Mouse (Mus musculus) left cerebral cortex, adult 2 months (tissue): ENCODE results near the gene Naa10. TPM values are rescaled to one million over a fixed set of nuclear protein-coding genes. Genes with fewer than 3 reads are reported as not detected.

Experiments used
- DNase-seq, 2 experiments: peaks; one replicate each; pipeline ENCODE4 v3.0.0; 2021 to 2022; ENCODE audit warnings: low spot score in 2 of 2, mixed read lengths in 1 of 2; ENCODE audit errors: extremely low spot score in 1 of 2
- H3K27ac ChIP-seq: fragments of 200-600 bp; 2 replicates; pipeline ENCODE4 v1.8.1; 2022
- H3K4me3 ChIP-seq: fragments of 200-600 bp; 2 replicates; pipeline ENCODE4 v1.8.1; 2022
- CTCF ChIP-seq: fragments of 200-600 bp; IDR thresholded peaks from 2 replicates; pipeline ENCODE4 v1.8.1; 2022; ENCODE audit warnings: antibody characterized with exemption, mild to moderate bottlenecking, moderate library complexity
- intact Hi-C: fragments of 180-260 bp; cut with DNase I; formaldehyde crosslinking; loops from one replicate; pipeline ENCODE4 v1.15.1; 2025
- total RNA-seq, 2 experiments: library from RNA; stranded (reverse); gene quantifications; 2 replicates each; pipeline ENCODE4 v1.2.3; 2021

The Naa10 gene
- total RNA-seq, 2 experiments from 2014 or later: 56.8 to 61.2 TPM

DNA sequence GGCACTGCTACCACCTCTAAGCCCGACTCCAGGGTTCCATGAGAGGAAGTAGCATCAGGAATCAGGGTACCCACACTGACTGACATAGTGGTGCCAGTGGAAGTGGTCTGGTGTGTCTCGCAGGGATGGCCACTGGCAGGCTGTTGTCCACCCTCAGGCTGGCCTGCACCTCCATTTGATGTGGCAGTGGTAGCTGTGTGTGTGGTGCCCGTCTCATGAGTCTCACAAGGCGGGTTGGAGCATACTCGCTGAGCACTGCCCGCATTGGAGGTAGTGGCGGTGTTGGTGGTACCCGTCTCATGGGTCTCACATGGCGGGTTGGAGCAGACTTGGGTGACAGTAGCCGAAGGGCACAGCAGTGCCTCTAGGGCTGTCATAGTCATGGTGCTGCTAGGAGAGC, 27.6 kb upstream of the Naa10 start:
- DNase-seq: no peak
- Histone ChIP-seq H3K27ac (no peak overlapping the region), H3K4me3 (no peak overlapping the region)
- TF ChIP-seq CTCF: no peak
- intact Hi-C loops: loop anchor here (5.0 kb wide), 1 partner anchor 897 kb away; no protein-coding TSS in a partner anchor

DNA sequence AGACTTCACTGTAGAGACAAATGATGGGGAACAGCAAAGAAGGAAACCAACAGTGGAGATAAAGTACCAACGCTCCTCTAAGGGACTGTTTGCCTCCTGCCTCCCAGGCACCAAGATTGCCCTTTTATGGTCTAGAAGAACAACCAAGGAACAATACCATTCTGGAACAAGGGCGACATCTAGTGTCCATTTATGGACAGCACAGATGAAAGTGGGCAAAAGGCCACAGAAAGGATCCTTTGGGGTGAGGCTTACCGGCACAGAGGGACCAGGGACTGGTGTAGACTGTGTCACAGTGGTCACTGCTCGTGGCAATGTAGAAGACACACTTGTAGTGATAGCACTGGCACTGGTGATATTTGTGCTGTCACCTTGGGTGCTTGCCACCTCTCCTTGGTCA, 26.9 kb upstream of the Naa10 start:
- no peak overlapping the region for H3K4me3 ChIP-seq
- DNase-seq: peak; percentile 20 to 37
- intact Hi-C loops: loop anchor here (5.0 kb wide), 1 partner anchor 896 kb away; no protein-coding TSS in a partner anchor
- no peak overlapping the region for H3K27ac ChIP-seq
- TF ChIP-seq CTCF: peak; percentile 75

DNA sequence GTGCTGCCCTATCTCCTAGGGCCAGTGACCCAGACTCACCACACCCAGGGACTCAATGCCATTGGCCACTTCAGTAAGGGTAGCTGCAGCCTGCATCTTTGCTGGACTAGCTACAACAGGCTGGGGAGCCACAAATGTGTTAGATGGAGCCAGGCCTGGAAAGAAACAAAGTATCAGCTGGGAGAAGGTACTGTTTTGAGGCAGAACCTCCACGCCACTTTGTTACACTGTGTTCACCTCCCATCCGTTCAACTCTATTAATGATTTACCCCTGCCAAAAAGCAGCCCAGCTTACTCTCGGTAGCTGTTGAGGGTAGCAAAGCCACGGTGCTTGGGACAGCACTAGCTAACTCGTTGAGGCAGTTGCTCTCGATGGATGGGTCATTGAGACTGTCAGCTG, 25.2 kb upstream of the Naa10 start:
- intact Hi-C loops: loop anchor here (5.0 kb wide), 1 partner anchor 895 kb away; no protein-coding TSS in a partner anchor

DNA sequence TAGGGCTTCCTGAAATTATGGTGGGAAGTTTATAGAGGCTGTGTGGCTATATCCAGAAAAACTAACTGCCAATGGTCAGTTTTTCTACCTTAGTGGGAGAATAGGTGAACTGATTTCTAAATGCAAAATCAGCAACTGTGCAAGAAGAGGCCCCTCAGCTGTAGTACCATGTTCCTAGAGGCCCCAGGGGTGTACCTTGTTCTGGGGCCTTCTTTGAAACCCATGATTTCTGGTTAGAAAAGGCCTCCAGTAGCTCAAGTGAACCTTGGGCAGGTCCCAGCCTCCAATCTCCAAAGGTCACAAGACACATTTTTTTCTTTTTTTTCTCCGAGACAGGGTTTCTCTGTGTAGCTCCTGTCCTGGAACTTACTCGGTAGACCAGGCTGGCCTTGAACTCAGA, 20.6 kb upstream of the Naa10 start:
- Histone ChIP-seq H3K4me3 (no peak overlapping the region), H3K27ac (no peak overlapping the region)
- intact Hi-C loops: no loop called here
- TF ChIP-seq CTCF: no peak
- DNase-seq: no peak

More for the DNA sequence above, 25.2 kb upstream of the Naa10 start:
- Histone ChIP-seq H3K4me3 (no peak overlapping the region), H3K27ac (no peak overlapping the region)
- no peak for TF ChIP-seq CTCF
- DNase-seq: no peak

DNA sequence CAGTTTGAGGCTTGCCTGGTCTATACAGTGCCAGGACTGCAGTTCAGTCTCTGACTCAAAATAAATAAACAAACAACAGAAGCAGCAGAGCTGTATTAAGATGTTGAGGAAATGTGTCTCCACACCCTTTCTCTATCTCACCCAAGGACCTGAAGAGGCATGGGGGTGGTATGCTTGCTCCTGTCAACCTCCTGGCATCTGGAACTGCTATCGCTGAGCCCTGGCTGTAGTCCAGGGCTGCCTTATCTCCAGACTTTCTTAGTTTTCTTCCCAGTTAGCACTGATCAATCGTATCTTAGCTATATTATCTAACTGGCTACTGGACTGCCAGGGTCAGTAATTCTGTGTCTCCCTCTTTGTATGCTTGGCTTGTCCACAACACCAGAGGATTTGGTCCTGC, 20.1 kb upstream of the Naa10 start:
- no peak for TF ChIP-seq CTCF
- intact Hi-C loops: no loop called here
- no peak overlapping the region for H3K4me3 ChIP-seq
- no peak overlapping the region for H3K27ac ChIP-seq
- DNase-seq: no peak

DNA sequence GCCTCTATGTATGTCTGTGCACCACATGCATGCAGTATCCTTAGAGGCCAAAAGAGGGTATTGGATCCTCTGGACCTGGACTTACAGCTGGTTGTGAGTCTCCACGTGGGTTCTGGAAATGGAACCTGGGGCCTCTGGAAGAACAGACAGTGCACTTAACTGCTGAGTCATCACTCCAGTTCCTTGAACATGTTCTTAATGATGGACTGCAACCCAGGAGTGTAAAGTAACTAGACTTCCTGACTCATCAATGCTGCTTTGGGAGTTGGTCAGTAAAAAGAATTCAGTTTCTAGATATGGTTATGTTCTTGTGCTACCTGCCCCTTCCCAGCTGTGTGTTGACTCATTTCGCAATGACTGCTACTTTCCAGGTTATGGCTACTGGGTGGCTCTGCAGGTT, 10.1 kb upstream of the Naa10 start:
- intact Hi-C loops: loop anchor here (10.0 kb wide), 1 partner anchor 217 kb away; the partner anchor contains the start of genes Abcd1 and Bcap31
- Histone ChIP-seq H3K4me3 (no peak overlapping the region), H3K27ac (no peak overlapping the region)
- no peak for TF ChIP-seq CTCF
- DNase-seq: no peak

DNA sequence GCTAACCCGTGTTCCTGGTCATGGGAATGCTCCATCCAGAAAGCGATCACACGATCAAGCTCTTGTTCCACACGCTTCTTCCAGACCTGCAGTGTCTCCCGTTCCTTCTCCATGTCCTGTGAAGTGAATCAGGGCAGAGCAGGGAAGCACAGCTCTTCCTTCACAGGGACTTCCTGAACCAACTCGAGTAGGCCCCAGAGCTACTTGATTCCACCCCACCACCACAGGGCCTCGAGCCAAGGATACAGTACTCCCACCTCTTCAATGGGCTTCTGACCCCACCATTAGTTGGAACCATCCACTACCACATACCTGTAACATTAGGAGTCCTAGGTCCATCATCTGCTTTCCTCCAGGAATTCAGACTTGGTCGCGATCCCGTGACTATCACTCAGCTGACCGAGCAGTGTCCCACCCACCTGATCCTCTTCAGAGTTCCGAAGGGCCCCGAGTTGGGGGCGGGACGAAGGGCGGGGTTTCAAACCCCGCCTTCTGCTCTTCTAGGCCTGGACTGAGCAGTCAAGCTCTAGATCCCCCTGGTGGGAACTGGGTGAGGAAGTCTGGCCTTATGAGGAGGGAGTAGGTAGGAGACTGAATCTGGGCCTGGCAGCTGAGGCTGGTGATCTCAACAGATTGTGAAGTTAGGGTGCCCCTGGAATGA, 8.8 kb upstream of the Naa10 start, which contains the start of gene Renbp:
TSS of gene Renbp (minus strand) at position 449 of the 661 bp plus-strand sequence.
- TF ChIP-seq CTCF: no peak
- intact Hi-C loops: loop anchor here (10.0 kb wide), 1 partner anchor 216 kb away; the partner anchor contains the start of genes Abcd1 and Bcap31
- DNase-seq: no peak
- Histone ChIP-seq H3K4me3 (peak within 1 kb of the TSS; percentile 29; the same call in 1 of the 2 replicates), H3K27ac (no peak within 1 kb of the TSS)

DNA sequence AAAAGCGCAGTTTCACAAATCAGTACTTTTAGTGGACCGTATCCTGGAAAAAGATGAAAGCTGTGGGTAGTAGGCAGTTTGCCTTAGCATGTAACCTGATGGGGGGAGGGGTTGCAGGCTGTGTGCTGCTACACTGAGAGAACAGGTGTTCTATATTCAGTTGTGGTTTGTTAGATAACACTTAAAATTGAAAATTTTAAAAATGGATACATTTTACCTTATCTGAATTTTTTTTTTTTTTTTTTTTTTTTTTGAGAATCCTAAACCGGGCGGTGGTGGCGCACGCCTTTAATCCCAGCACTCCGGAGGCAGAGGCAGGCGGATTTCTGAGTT, 772 bp upstream of the Naa10 start:
- Histone ChIP-seq H3K27ac (peak overlapping the region; percentile 54), H3K4me3 (peak overlapping the region; percentile 63)
- TF ChIP-seq CTCF: no peak
- intact Hi-C loops: loop anchor here (5.0 kb wide), 1 partner anchor 135 kb away; the partner anchor contains the start of genes Idh3g and Ssr4
- no peak for DNase-seq

DNA sequence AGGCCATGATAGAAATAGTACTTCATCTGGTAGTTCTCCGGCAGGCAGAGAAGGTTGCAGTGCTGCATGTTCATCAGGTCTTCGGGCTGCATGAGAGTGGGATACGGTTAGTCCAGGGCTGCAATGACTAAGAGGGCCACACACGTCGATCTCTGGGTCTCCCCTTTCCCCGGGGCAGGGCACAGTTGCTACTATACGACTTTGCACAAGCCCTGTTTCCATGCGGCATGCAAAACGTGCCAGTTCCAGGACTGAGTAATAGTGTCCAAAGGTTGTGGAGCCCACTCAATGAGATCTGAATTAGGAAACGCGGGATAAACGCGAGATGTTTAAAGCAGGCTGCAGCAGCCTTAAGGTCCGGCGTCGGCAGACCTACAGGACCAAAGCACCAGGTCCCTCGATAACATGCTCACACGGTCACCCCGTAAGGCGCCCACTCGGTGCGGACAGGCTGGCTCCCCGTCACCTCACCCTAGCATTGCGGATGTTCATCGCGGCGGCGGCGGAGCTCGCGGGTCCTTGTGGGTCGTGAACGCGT, 390 bp downstream of the Naa10 start:
- peak overlapping the region; percentile 63 for H3K4me3 ChIP-seq
- peak overlapping the region; percentile 82 for H3K27ac ChIP-seq
- no peak for DNase-seq
- intact Hi-C loops: loop anchor here (5.0 kb wide), 1 partner anchor 134 kb away; the partner anchor contains the start of genes Idh3g and Ssr4
- TF ChIP-seq CTCF: no peak

DNA sequence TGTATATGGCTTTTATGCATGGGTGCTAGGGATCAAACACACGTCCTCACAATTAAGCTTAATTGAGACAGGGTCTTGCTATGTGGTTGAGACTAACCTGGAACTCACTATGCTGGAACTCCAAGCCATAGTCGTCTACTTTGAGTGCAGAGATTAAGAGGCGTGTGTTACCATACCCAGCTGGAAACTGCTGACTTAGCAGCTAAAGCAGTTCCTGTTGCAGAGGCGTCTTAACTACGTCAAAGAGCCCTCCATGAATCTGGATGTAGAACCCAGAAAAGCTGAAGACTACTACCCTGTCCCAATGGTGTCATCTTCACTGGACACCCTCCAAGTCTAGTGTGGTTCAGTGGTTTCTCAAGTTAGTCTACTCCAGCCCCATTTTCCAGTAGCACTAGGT, 3.1 kb downstream of the Naa10 start:
- Histone ChIP-seq H3K27ac (no peak overlapping the region), H3K4me3 (no peak overlapping the region)
- TF ChIP-seq CTCF: no peak
- intact Hi-C loops: no loop called here
- DNase-seq: no peak

DNA sequence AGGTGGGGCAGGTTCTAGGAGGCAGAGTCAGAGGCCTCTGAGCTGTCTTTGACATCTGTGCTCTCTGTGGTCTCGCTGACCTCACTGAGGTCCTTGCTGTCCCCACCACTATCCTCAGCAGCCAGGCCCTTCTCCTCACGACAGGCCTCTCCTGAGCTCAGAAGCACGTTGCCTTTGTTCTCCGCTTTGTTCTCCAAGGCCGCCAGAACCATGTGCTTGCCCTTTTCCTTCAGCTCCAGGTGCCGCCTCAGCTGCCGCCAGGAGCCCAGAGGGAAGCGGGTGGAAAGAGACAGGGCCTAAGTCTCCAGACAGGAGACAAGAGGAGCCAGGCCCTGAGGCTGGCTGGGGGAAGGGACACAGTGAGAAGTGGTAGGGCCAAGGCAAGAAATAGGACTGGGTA, 4.8 kb downstream of the Naa10 start:
- DNase-seq: no peak
- no peak for TF ChIP-seq CTCF
- intact Hi-C loops: no loop called here
- Histone ChIP-seq H3K4me3 (no peak overlapping the region), H3K27ac (no peak overlapping the region)

DNA sequence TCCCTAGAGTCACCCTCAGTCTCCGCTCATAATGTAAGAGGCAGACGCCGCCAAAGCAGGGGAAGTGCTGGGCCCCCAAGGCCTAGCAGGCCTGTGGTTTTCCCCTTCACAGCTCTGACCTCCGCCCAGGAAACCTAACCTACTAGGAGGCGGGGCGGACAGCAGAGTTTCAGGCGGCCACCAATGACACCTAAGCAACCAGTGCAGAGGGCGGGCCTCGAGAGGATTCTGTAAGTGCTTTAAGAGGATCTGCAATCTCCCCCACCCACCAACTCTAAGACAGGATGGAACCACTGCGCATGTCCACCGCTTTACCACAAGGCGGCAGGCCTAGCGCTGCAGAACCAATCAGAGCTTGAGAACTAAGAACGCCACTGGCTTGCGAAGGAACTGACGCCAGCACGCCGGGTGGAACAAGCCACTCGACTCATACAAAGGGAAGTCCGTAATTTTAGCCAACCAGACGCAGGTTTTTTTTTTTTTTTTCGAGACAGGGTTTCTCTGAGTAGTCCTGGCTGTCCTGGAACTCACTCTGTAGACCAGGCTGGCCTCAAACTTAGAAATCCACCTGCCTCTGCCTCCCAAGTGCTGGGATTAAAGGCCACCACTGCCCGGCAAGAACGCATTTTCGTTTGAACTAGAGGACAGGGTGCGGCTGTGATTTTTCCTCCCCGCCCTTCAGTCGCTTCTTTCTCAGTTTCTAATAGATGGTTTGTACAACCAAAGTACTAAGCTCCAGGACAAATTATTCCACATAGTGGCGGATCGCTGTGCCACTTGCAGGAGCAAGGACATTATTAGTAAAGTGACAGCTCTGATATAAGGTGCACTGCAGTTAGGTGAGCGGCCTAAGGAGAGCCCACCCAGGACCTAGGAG, 6.7 kb downstream of the Naa10 start:
- intact Hi-C loops: no loop called here
- peak; percentile 48 for TF ChIP-seq CTCF
- peak; percentile 72 to 87 for DNase-seq
- H3K27ac ChIP-seq: peak overlapping the region; percentile 80
- peak overlapping the region; percentile 31 for H3K4me3 ChIP-seq
